Mouse (Mus musculus): ENCODE data around the gene Tgfa.

The Tgfa gene

GRCm38 (mm10) chr6:86194941-86195932, at the start of gene Tgfa:
Gene Tgfa, plus strand, starts transcription at chr6:86195223.
- peak; percentile 83 for DNase-seq (ENCODE audit: low spot score)

- no peak for DNase-seq (ENCODE audit: low spot score)
Measured at GRCm38 (mm10) chr6:86148518-86148917, 46.5 kb upstream of the Tgfa start.

GRCm38 (mm10) chr6:86149001-86149400, 46.0 kb upstream of the Tgfa start:
- DNase-seq (ENCODE audit: low spot score), result no peak

GRCm38 (mm10) chr6:86152676-86153075, 42.3 kb upstream of the Tgfa start:
- DNase-seq (ENCODE audit: low spot score), result no peak

GRCm38 (mm10) chr6:86153436-86153990, 41.5 kb upstream of the Tgfa start:
- no peak for DNase-seq (ENCODE audit: low spot score)

DNA sequence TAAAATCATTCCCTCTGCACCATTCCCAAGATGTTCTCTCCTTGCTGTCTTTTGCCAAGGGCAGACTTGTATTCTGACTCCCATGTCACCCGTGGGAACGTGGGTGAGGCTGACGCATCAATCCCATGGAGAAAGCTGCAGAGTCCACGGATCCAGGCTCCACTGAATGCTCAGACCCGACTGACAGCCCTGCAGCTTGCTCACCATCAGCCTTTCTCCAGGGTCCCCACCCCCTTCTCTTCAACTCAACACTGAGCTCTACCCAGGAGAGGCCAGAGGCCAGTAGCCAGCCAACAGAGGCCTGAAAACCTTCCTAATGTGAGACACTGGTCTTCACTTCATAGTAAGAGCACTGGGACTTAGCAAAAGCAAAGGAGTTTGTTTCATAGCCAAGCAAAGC, 41.0 kb upstream of the Tgfa start:
- no peak for DNase-seq (ENCODE audit: low spot score)

DNA sequence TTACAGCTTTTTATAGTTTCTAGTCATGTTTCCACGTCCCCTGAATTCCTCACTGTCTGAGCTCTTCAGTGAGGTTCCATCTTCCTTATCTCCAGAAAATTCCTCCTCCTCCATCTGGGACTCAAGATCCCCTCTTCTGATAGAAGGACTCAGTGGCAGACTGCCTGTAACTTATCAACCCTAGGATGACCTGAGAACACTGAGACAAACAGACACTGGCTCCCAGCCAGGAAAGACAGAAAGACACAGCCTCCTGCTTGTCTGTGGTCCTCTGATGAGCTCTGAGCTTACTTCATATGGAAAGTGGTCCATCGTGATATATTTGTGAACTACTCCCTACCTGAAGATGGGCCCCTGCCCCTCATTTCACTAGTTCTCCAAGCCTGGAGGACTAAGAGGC, 40.5 kb upstream of the Tgfa start:
- DNase-seq (ENCODE audit: low spot score), result peak; percentile 60

DNA sequence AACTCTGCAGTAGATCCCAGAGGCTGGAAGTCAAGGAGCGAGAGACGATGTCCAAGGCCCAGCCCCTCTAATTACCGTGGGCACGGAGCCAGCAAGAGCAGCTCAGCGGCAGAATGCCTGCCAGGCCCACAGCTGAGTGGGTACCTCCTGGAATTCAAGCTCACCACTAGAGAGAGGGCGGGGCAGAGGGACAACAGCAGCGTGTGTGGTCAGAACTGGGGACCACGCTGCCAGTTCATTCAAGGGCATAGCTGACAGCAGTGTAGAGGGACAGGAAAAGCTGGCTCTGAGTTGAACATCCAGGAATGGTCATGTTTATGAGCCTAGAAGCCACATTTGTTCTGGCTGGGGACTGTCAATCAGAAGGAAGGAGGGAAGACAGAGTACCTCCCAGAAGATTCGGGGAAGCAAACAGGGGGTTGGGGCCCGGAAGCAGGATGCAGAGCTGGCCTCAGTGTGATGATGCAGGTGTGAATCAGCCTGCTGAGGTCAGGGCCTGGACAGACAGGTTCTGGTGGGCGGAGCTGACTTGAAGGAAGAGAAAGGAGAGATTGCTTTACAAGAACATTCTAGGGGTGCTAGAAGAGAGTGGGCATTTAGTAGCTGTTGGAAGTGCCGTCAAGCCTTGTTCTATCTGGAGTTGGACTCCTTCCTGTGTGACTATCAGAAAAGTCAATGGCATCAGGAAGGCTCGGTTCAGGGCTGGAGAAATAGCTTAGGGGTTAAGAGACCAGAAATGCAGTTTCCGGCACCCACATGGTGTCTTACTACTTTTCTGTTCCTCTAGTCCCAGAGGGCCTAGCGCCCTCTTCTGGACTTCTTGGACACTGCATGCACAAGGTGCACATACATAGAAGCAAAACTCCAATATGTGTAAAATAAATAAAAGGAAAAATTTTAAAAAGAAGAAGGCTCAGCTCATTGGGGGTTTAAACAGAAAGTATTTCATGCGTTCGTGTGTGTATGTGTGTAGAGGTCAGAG, 37.5 kb upstream of the Tgfa start:
- no peak for DNase-seq (ENCODE audit: low spot score)

- no peak for DNase-seq (ENCODE audit: low spot score)
Measured at GRCm38 (mm10) chr6:86160878-86161277, 34.1 kb upstream of the Tgfa start.

DNA sequence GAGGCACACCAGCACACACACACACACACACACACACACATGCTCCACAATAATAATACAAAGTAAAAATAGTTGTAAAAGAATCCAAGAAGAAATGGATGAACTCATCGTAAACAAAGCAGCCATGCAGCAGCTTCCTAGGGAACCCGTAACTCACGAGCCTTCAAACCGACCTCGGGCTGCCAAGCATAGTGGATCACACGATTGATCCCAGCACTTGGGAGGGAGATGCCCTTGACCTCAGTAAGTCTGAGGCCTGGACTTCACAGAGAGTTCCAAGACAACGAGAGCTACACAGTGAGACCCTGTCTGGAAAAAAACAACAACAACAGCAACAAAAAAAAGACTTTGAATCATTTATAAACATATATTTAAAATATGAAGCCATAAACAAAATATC, 33.4 kb upstream of the Tgfa start:
- DNase-seq (ENCODE audit: low spot score), result no peak

DNA sequence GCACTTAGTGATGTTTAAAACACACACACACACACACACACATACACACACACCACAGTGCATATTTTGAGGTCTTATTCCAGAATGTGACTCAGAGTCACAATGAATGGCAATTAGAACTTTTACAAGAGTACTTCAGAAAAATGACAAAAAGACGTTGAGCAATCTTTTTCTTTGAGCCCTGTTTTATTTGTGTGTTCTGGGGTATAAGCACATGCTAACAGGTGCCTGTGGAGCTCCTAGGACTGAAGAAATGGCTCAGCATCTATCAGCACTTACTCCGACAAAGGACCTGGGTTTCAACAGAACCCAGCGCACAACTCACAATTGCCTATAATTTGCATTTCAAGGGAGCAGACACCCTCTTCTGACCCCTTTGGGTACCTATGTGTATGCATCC, 31.0 kb upstream of the Tgfa start:
- no peak for DNase-seq (ENCODE audit: low spot score)

GRCm38 (mm10) chr6:86166426-86166825, 28.6 kb upstream of the Tgfa start:
- DNase-seq (ENCODE audit: low spot score), result no peak

GRCm38 (mm10) chr6:86167851-86168250, 27.2 kb upstream of the Tgfa start:
- DNase-seq (ENCODE audit: low spot score), result no peak

- no peak for DNase-seq (ENCODE audit: low spot score)
Measured at GRCm38 (mm10) chr6:86169166-86169565, 25.9 kb upstream of the Tgfa start.

- peak; percentile 32 for DNase-seq (ENCODE audit: low spot score)
Measured at GRCm38 (mm10) chr6:86176236-86176635, 18.8 kb upstream of the Tgfa start.

GRCm38 (mm10) chr6:86176721-86177120, 18.3 kb upstream of the Tgfa start:
- DNase-seq (ENCODE audit: low spot score), result peak; percentile 26

DNA sequence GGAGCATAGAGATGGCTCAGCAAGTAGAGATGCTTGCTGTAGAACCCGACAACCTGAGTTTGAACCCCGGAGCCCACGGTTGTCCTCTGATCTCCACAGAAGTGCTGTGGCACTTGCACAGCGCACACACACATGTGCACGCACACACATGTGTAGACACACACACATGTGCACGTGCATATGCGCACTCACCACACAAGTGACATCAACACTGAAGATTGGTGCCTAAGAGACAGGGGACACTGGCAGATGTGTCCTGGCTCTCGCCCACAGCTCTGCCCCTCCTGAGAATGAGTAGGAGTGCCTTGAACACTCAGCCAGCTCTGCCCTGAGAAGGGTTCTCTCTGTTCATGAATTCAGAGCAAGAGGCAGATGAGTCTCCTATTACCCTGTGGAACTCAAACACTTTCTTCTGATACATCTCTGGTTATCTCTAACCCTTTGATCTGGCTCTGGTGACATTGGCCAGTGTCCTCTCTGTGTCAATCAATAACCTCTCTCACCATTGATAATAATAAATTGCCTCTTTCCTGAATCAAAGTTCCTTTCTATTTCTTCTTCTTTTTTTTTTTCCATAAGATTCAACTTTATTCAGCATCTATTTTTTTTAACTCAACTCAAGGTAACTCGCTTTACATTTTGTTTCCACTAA, 17.6 kb upstream of the Tgfa start:
- DNase-seq (ENCODE audit: low spot score), result no peak

- DNase-seq (ENCODE audit: low spot score), result peak; percentile 40
Measured at GRCm38 (mm10) chr6:86180617-86181016, 14.4 kb upstream of the Tgfa start.

GRCm38 (mm10) chr6:86182016-86182415, 13.0 kb upstream of the Tgfa start:
- DNase-seq (ENCODE audit: low spot score), result no peak

DNA sequence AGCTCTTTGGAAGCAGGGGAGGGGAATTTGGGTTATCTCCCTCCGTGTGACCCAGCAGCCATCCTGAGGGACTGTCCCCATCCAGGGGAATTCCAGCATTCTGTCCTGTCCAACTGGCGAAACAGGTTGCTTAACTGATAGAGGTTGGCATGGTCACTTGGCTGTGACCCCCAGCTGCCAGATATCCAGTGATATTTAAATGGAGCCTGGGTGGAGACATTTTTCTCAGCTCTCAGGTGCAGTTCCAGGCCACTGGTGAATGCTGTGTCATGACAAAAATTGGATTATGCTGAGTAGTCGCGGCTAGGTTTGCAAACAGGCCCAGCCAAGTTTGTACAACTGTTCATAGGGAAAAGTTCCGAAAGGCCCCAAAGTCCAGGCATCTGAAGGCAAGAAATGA, 12.4 kb upstream of the Tgfa start:
- no peak for DNase-seq (ENCODE audit: low spot score)

DNA sequence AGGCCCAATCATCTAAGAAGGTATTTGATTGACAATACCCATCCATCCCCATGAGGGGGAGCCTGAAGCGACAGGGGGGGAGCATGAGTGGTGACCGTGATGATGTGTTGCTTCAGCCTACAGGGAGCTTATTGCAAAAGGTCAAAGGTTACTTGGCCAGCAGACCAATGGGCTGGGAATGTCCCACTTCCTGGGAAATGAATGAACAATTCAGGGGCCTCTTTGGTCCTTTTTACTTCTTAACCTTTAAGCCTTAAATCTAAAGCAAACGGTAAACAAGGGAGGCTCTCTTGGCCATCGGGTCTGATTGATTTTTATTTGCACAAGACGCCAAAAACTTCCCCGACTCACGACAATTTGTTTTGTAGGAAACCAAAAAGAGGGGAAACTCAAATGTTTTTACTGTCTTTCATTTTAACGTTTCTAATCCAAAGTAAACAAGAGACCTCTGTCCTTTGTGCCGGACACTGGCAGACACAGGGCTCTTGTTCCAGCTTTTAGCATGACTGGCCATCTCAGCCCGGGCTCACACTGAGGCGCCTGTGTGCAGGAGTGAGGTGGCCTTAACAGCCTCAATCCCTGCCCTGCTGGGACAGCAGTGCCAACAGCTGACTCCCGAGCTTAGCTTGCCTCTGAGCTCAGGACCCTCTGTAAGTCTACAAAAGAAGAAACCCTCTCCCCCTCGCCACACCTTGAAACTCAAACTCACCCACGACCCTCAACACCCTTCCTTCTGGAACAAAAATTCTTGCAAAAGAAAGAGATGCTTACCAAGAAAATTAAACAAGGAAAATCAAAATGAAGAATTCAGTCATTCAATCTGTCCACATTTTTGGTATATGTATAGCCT, 8.7 kb upstream of the Tgfa start:
- DNase-seq (ENCODE audit: low spot score), result peak; percentile 50

All from yolk sac, embryonic 10.5 days (tissue).